Mouse (Mus musculus) erythroblast, embryonic 14.5 days (primary cell): ENCODE measurements around the gene Cnot10.

Source experiments
- GATA1 ChIP-seq: IDR thresholded peaks from 2 replicates; pipeline ENCODE4 v1.6.1; 2012; ENCODE audit warnings: low read length, inconsistent platforms, mixed read lengths
- TAL1 ChIP-seq: IDR thresholded peaks from 3 replicates; pipeline ENCODE4 v1.6.1; 2012; ENCODE audit warnings: low read length, inconsistent platforms, mixed read lengths

- TF ChIP-seq GATA1 (no peak), TAL1 (no peak)
Measured at GRCm38 (mm10) chr9:114557086-114557485, 82.9 kb downstream of the Cnot10 start.
